Mouse (Mus musculus): Measurements from ENCODE around the gene Vsig8. TPM values are rescaled to one million over a fixed set of nuclear protein-coding genes. Genes with fewer than 3 reads are reported as not detected.

Gene Vsig8
- polyA plus RNA-seq (2012; rRNA removed): 0.98 and 1.2 TPM in 2 replicates

GRCm38 (mm10) chr1:172555638-172556037, at the start of gene Vsig8:
Gene Vsig8 (plus strand): TSS chr1:172555938.

DNA sequence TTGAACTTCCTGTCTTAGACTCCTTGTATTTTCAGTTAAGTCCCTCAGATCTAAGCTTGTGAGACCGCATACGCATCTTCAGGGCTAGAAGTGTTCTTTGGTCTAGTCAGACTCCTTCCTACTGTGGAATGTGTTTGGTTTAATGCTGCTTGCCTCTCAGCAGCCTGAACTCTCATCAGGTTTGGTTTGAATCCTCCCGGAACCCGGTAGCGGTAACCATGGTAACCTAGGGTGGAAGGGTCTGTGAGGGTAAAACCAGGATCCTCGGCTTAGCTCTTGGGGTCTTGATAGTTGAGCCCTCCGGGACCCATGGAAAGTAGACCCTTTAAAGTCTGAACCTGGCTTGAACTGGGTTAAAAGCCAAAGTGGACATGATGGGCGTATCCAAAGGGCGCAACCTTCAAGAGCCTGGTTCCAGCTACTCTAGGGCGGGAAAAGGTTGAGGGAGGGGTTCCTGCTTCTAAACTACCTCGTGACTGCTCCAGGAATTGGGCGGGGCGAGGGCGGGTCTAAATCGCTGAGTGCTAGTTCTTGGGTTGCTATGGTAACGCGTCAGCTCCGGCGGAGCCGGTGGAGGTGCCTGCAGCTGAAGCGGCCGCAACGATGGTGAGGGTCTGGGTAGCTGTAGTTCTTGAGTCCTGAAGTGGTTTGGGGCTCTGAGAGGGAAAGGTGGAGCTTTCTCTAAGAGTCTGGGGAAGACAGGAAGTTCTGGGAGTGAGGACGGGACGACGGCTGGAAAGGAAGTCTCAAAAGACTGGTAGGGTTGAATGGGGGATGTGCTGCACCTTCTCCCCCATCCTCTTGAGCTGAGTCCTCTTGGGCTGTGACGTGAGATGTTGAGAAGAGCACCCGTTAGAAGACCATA, 34.9 kb upstream of the Vsig8 start, which contains the start of gene Cfap45:
TSS of gene Cfap45 (plus strand) at position 226 of the 865 bp plus-strand sequence.

DNA sequence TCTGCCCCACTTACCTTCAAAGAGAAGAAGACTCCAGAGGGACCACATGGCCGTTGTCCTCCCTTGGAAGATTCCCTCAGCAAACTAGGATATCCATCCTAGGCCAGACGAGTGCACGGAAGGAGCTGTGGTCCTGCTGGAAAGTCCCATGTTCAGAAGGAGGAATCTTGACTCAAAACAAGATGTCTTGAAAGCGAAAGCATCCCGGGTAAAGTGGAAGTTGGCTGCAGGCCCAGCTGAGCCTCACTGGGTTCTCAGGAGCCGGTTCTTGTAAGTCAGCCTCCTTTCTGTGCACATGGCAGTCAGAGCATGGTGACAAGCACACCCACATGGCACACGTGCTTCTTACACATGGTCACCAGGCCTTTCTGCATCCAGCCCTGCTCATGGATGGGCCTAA, 34.6 kb downstream of the Vsig8 start, which contains the start of gene Slamf8:
TSS of gene Slamf8 (minus strand) at position 184 of the 400 bp plus-strand sequence.

GRCm38 (mm10) chr1:172602326-172602725, 46.6 kb downstream of the Vsig8 start, which contains the start of gene Fcrl6:
Gene Fcrl6 (minus strand): TSS chr1:172602551.

Other genes with a start within 250 kb of the Vsig8 start
- gene Kcnj9, start 226.6 kb upstream of the Vsig8 start, polyA plus RNA-seq (2012; rRNA removed): 11.7 and 11.8 TPM in 2 replicates
- 5.3 and 7.0 TPM in 2 replicates for gene Kcnj10, start 214.7 kb upstream of the Vsig8 start, polyA plus RNA-seq (2012; rRNA removed)
- gene Pigm, start 179.4 kb upstream of the Vsig8 start, polyA plus RNA-seq (2012; rRNA removed): 6.8 and 6.9 TPM in 2 replicates
- 0.22 and 0.28 TPM in 2 replicates for gene Slamf9, start 80.6 kb upstream of the Vsig8 start, polyA plus RNA-seq (2012; rRNA removed)
- gene Igsf9, start 74.2 kb upstream of the Vsig8 start, polyA plus RNA-seq (2012; rRNA removed): 96.6 and 120 TPM in 2 replicates
- 40.9 and 43.4 TPM in 2 replicates for gene Tagln2, start 55.9 kb upstream of the Vsig8 start, polyA plus RNA-seq (2012; rRNA removed)
- 3.7 and 3.9 TPM in 2 replicates for gene Cfap45, start 35.1 kb upstream of the Vsig8 start, polyA plus RNA-seq (2012; rRNA removed)
- gene Slamf8, start 34.6 kb downstream of the Vsig8 start, polyA plus RNA-seq (2012; rRNA removed): 0.04 TPM in 1 of 2 replicates, not detected in the other
- gene Fcrl6, start 46.6 kb downstream of the Vsig8 start, polyA plus RNA-seq (2012; rRNA removed): 0.05 and 0.13 TPM in 2 replicates
- gene Dusp23, start 77.0 kb downstream of the Vsig8 start, polyA plus RNA-seq (2012; rRNA removed): 9.6 and 10.0 TPM in 2 replicates
- 0.04 TPM in 1 of 2 replicates, not detected in the other for gene Crp, start 142.1 kb downstream of the Vsig8 start, polyA plus RNA-seq (2012; rRNA removed)

Data from central nervous system, embryonic 18 days (tissue).